Mouse (Mus musculus) heart, postnatal 0 days (tissue): ENCODE measurements around the gene Ros1.

Experiments used
- CTCF ChIP-seq: IDR thresholded peaks from 2 replicates; pipeline ENCODE4 v1.5.1; 2016; ENCODE audit warnings: antibody characterized with exemption, control low read depth, low read depth
- EP300 ChIP-seq: IDR thresholded peaks from 2 replicates; pipeline ENCODE4 v1.6.1; 2016; ENCODE audit warnings: antibody characterized with exemption, low read depth

DNA sequence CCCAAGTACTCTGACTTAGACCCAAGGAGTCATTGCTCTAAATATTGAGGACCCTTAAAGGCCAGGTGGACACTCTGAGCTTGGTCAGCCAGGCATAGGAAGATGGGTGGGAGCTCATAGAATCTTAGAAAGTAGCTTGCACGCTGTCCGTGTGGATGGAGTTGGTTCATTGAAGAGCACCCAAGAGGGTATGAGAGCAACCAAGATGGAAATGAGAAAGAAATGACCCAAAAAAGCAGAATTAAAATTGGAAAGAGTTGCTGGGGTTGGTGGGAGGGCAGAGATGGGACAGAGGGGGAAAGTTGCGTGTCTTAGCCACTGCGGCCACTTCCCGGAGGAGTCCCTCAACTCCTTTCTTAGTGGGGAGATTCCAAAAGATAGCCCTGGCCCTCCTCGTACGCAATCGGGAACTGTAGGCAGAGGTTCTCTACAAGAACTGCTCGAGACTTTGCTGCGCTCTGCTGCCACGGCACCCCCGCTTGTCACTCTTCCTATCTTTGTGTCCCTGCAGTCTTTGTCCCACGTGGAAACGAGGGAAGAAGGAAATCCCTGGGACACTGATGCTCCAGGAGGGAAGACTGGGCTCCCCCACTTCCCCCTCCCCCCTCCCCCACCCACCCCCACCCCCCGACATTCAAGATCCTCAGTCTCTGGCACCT is 173.2 kb downstream of the Ros1 start:
- TF ChIP-seq CTCF (no peak), EP300 (no peak)
